Mouse (Mus musculus) gastrocnemius, adult 2 months (tissue): ENCODE data around the gene Bcl6. TPM values are rescaled to one million over a fixed set of nuclear protein-coding genes. Genes with fewer than 3 reads are reported as not detected.

ENCODE experiments used
- DNase-seq: peaks from one replicate; pipeline ENCODE4 v3.0.0; 2022
- H3K27ac ChIP-seq: fragments of 200-600 bp; 2 replicates; pipeline ENCODE4 v1.8.1; 2022; ENCODE audit warnings: mild to moderate bottlenecking
- H3K4me3 ChIP-seq: fragments of 200-600 bp; 2 replicates; pipeline ENCODE4 v1.8.1; 2022; ENCODE audit warnings: mild to moderate bottlenecking, moderate library complexity
- CTCF ChIP-seq: fragments of 200-600 bp; IDR thresholded peaks from 2 replicates; pipeline ENCODE4 v1.8.1; 2022; ENCODE audit warnings: antibody characterized with exemption, mild to moderate bottlenecking, moderate library complexity
- intact Hi-C: fragments of 180-260 bp; cut with DNase I; formaldehyde crosslinking; loops from one replicate; pipeline ENCODE4 v1.15.1; 2025
- total RNA-seq, 2 experiments: library from RNA; stranded (reverse); gene quantifications; 2 replicates each; pipeline ENCODE4 v1.2.3; 2021

Gene Bcl6
- total RNA-seq, 2 experiments from 2014 or later: 62.7 to 71.2 TPM

GRCm38 (mm10) chr16:24011306-24011705 is 22.7 kb upstream of the Bcl6 start:
- DNase-seq: no peak
- intact Hi-C loops: no loop called here
- Histone ChIP-seq H3K4me3 (no peak overlapping the region), H3K27ac (no peak overlapping the region)
- TF ChIP-seq CTCF: no peak

GRCm38 (mm10) chr16:24009891-24010290 is 21.2 kb upstream of the Bcl6 start:
- DNase-seq: no peak
- no peak for TF ChIP-seq CTCF
- intact Hi-C loops: no loop called here
- H3K27ac ChIP-seq: no peak overlapping the region
- H3K4me3 ChIP-seq: no peak overlapping the region

- no peak overlapping the region for H3K4me3 ChIP-seq
- no peak for TF ChIP-seq CTCF
- no peak overlapping the region for H3K27ac ChIP-seq
- intact Hi-C loops: no loop called here
- DNase-seq: no peak
Measured at GRCm38 (mm10) chr16:24005928-24006327, 17.3 kb upstream of the Bcl6 start.

GRCm38 (mm10) chr16:23997912-23998311 is 9.3 kb upstream of the Bcl6 start:
- no peak for TF ChIP-seq CTCF

GRCm38 (mm10) chr16:23997228-23997627 is 8.6 kb upstream of the Bcl6 start:
- no peak for DNase-seq
- no peak for TF ChIP-seq CTCF

More at GRCm38 (mm10) chr16:23997912-23998311, 9.3 kb upstream of the Bcl6 start:
- intact Hi-C loops: no loop called here
- Histone ChIP-seq H3K27ac (no peak overlapping the region), H3K4me3 (no peak overlapping the region)
- DNase-seq: no peak

GRCm38 (mm10) chr16:23996342-23996741 is 7.7 kb upstream of the Bcl6 start:
- intact Hi-C loops: no loop called here
- no peak for TF ChIP-seq CTCF
- no peak for DNase-seq
- Histone ChIP-seq H3K27ac (peak overlapping the region; percentile 57; the same call in 1 of the 2 replicates), H3K4me3 (no peak overlapping the region)

More at GRCm38 (mm10) chr16:23997228-23997627, 8.6 kb upstream of the Bcl6 start:
- intact Hi-C loops: no loop called here
- Histone ChIP-seq H3K4me3 (no peak overlapping the region), H3K27ac (no peak overlapping the region)

GRCm38 (mm10) chr16:23993351-23994321 is 5.0 kb upstream of the Bcl6 start:
- intact Hi-C loops: loop anchor here (5.0 kb wide), 3 partner anchors 164 to 399 kb away; partner anchors contain the start of gene Lpp
- DNase-seq: peak; percentile 56
- no peak for TF ChIP-seq CTCF
- H3K27ac ChIP-seq: peak overlapping the region; percentile 99
- peak overlapping the region; percentile 53 for H3K4me3 ChIP-seq

- Histone ChIP-seq H3K27ac (peak overlapping the region; percentile 99), H3K4me3 (peak overlapping the region; percentile 94)
- DNase-seq: no peak
- intact Hi-C loops: loop anchor here (5.0 kb wide), 3 partner anchors 165 to 400 kb away; partner anchors contain the start of gene Lpp
- TF ChIP-seq CTCF: no peak
Measured at GRCm38 (mm10) chr16:23991846-23992580, 3.4 kb upstream of the Bcl6 start.

GRCm38 (mm10) chr16:23991170-23991569 is 2.5 kb upstream of the Bcl6 start:
- Histone ChIP-seq H3K4me3 (peak overlapping the region; percentile 94), H3K27ac (peak overlapping the region; percentile 99)
- peak; percentile 94 for DNase-seq
- intact Hi-C loops: loop anchor here (5.0 kb wide), 3 partner anchors 166 to 401 kb away; partner anchors contain the start of gene Lpp
- TF ChIP-seq CTCF: peak; percentile 96; the same call in 1 of the 2 replicates

GRCm38 (mm10) chr16:23990161-23990970 is 1.7 kb upstream of the Bcl6 start:
- H3K4me3 ChIP-seq: peak overlapping the region; percentile 94
- no peak for DNase-seq
- intact Hi-C loops: loop anchor here (1.0 to 5.0 kb wide), 5 partner anchors 83 to 402 kb away; partner anchors contain the start of gene Lpp
- peak overlapping the region; percentile 99 for H3K27ac ChIP-seq
- no peak for TF ChIP-seq CTCF

GRCm38 (mm10) chr16:23989209-23990160 is 833 bp upstream of the Bcl6 start:
- peak overlapping the region; percentile 99 for H3K27ac ChIP-seq
- intact Hi-C loops: loop anchor here (1.0 to 5.0 kb wide), 6 partner anchors 84 to 403 kb away; partner anchors contain the start of gene Lpp
- DNase-seq: peak; percentile 82
- peak overlapping the region; percentile 94 for H3K4me3 ChIP-seq
- TF ChIP-seq CTCF: no peak
